Mouse (Mus musculus): ENCODE measurements at regions not wholly inside any gene's neighbourhood (a gene's known extent, or its start where the extent isn't known, plus 50 kb on each side); places are given as distances from the start of the nearest gene placed in this dataset.
A peak's percentile ranks its signal among the peaks of the same experiment; 100 is the strongest.

DNA sequence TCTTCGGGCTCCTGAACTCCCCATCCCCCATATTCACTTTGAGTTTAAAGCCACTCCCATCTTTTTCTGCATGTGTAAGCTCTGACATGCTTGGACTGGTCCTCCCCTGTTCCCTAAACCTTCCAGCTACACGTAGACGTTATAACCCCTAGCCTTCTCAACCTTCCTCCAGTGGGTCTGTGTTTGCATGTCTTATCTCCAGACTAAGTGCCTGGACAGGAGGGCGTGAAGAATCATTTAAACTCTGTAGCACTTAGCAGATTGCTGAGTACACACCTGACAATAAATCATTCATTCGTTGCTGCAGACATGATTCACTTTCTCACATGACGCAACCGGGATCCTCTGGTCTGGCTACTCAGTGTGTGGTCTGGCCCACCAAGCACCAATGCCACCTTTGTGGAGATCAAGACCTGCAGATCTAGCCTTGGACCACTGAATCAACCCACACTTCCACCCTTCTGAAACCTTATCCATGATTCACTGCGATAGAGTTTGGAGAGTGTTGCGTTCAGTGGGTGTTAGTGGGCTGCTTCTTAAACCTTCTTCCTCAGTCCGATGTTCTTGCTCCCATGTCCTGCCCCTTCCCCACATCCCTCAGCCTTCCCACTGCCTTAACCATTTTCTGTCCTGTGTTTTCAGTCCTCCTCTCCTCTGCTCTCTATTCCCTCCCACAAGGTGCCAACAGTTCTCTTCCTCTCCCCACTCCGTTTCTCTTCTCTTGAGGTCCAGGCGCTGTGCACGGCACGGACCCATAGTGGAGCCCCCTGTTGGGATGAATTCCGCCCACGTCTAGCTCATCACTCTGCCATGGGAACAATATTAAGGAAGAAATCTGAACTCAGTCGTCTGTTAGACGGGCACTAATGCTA is 541.3 kb upstream of the Gm19410 start:
- no peak for ATAC-seq (replicated peaks; ENCODE audit: low FRiP score, low TSS enrichment, poor library complexity, severe bottlenecking)

DNA sequence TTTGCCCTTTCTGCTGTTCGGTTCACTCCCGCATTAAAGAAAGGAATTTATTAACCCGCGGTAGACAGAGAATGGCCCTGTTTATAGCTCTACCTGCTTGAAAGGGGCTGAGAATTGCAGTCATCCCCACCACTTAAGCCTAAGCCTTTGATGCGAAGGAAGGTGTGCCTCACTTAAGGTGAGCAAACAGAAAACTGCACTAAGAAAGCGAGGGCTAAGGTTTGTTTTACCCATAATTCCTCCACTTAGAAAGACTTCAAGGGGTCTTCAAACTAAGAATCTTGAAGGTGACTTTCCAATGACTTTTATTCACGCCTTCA is 540.7 kb upstream of the Gm19410 start:
- ATAC-seq (replicated peaks; ENCODE audit: low FRiP score, low TSS enrichment, poor library complexity, severe bottlenecking), result no peak

DNA sequence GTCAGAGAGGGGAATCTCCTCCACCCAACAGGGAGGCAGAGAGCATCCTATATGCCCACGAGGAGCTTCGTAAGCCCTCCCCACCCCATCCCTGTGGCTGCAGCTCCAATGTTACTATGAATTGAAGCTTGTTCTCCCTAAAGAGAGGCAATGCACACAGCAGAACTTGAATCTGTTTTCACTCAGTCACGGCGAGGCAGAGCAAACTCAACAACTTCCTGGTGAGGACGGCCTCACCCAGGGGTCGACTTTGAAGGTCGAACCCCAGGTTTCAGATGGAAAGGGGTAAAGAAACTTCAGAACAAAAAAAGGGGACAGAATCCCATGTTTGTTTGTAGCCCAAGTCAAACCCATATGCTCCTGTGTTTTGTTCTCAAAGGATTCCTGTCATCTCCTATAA is 538.5 kb upstream of the Gm19410 start:
- no peak for ATAC-seq (replicated peaks; ENCODE audit: low FRiP score, low TSS enrichment, poor library complexity, severe bottlenecking)

DNA sequence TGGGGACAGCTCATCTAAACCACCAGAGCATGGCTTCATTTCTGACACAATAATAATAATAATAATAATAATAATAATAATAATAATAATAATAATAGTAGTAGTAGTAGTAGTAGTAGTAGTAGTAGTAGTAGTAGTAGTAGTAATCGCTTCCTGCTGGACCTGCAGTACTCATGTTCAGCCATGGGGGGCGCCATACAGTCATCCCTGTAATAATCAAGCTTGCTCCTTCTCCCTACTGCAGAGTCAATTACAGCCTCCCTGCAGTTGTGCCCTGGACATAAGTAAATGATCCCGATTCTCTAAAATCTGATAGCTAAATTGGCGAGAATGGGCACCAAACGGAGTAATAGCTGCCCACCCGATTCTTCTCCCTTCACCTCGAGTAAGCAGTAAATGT is 537.1 kb upstream of the Gm19410 start:
- 0 out of 2 replicates have a peak, but pooled peaks have one; percentile 50 for ATAC-seq (replicated peaks; ENCODE audit: low FRiP score, low TSS enrichment, poor library complexity, severe bottlenecking)

DNA sequence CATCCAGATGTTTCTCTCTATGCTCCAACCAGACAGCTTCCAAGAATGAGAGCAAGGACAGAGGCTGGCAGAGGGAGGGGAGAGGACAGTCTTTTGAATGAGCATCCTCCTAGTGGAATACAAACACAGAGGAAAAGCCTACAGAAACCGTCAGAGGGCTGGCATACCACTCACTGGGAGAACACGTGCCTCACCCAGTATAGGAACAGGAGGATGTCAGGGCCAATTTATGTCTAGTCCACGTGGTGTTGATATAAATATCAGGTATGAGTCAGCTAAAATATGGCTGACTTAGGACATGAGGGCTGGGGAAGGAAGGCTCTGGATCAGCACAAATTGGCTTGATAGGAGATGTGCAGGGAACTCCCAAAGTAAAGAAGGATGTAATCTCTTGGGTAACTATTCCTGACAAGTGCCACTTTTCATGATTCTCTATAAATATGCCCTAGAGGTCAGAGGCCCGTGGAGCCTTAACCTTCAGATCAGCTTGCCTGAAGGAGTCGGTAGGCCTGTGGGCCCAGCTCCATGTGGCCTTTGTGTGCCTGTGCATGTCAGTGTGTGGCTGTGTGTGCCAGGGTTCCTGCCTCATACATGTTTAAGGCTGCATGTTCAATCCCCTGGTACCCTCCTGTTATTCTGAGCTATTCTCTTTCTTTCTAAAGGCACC is 531.9 kb upstream of the Gm19410 start:
- ATAC-seq (replicated peaks; ENCODE audit: low FRiP score, low TSS enrichment, poor library complexity, severe bottlenecking), result peak; percentile 41; the same call in 1 of the 2 replicates

DNA sequence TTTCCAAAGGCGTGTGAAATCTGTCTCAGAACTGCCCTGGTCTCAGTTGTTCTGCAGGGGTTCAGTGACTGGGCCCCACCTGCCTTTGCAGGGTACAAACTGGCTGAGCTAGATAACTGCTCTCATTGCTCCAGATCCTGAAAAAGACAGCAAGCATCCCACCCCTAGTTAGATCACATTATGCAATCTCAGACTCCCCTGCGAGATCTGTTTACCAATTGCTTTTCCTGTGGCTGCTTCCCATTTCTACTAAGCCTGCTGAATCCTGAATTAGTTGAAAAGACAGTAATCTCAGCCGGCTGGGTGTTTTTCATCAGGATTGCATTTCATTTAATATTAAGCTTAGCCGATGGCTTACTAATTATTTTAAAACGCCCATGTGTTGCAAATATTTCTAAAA is 531.2 kb upstream of the Gm19410 start:
- ATAC-seq (replicated peaks; ENCODE audit: low FRiP score, low TSS enrichment, poor library complexity, severe bottlenecking), result no peak

DNA sequence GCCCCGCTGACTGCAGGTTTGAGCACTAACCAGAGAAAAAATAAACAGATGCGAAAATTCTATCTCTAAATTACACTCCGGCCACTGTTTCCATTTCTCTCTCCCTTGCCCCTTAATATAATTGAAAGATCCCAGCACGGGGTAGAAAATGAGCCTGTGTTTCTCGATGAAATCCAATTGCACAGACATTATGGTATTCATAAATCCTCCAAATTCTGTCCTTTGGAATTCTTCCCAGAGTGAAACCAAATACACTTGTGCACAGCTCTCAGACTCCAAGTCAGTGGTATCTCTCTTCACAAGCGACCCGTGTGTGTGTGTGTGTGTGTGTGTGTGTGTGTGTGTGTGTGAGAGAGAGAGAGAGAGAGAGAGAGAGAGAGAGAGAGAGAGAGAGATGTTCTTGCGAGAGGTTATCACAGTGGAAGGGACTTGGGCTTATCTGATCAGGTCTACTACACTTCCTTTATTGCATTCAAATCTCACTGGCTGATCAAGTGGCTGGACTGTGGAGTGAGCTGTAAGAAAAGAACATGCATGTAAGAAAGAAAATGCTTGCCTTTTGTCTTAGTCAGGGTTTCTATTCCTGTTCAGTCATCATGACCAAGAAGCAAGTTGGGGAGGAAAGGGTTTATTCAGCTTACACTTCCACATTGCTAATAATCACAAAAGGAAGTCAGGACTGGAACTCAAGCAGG is 529.6 kb upstream of the Gm19410 start:
- no peak for ATAC-seq (replicated peaks; ENCODE audit: low FRiP score, low TSS enrichment, poor library complexity, severe bottlenecking)

DNA sequence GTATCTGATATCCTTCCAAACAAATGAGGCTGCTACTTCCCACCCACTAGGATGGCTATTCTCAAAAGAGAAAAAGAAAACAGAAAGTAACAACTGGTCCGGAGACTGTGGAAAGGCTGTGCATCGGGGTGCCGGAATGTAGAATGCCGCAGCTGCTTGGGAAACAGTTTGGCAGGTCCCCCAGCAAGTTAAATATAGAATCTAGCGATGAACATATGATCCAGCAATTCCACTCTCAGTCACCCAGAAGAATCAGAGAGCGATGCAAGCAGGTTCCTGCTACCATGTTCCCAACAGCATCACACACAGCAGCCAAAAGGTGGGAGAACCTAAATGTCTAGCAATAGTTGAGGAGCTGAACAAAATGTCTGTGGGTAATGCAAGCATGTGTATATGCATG is 528.3 kb upstream of the Gm19410 start:
- no peak for ATAC-seq (replicated peaks; ENCODE audit: low FRiP score, low TSS enrichment, poor library complexity, severe bottlenecking)

DNA sequence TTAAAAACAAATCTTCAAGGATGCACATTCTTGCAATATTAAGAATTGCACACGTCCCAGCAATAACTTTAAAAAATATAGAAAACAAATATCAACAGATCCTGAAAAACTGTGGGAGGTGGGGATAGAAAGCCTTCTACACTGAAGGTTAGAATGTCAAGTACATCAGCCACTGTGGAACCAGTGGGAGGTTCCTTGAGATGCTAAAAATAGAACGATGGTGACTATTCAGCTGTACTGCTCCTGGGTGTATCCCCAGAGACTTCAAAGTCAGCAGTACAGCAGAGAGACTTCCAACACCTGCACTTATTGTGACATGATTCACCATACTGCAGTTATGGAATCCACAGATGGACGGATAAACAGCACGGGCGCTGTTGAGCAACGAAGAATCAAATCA is 524.7 kb upstream of the Gm19410 start:
- no peak for ATAC-seq (replicated peaks; ENCODE audit: low FRiP score, low TSS enrichment, poor library complexity, severe bottlenecking)

DNA sequence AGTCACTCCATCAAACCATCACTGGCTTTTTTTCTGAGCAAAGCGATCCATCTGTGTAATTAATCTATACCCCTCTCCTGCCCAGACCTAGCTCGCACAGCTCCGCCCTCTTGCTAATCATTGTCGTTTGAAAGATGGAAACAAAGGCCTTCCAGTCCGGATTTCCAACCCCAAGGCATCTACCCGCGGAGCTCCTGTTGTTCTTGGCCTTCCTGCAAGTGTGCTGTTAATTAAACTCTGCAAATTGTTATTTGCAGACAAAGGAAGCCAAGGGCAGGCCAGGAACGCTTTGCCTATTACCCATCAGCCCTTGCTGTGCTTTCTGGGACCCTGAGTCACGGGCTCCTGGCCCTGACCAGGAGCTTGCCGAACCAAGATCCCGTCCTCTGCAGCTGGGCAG is 522.0 kb upstream of the Gm19410 start:
- ATAC-seq (replicated peaks; ENCODE audit: low FRiP score, low TSS enrichment, poor library complexity, severe bottlenecking), result no peak

DNA sequence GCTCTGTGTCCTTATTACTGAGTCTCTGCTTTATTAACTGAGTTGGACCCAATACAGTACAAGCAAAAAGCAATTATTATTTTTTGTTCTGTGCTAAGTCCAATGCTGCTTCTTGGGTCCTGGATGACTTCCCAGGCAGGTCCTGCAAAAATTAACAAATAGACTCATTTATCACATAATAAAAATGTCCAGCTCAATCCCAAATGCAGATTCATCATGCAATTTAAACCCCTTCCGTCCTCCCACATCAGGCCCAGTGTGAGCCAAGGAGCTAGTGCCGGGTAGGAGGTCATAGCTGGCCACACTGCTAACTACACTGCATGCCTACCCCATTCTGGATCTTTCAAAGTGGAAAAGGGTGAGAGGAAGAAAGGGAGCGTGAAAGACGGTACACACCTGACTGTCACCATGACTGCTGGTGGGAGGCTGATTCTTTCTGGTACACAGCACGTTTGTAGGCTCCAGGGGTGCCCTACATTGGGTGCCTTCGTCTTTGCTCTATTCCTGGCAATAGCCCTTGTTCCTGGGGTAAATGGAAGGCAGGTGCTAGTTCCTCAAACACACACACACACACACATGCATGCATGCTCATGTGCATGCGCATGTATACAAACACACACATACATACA is 515.7 kb upstream of the Gm19410 start:
- no peak for ATAC-seq (replicated peaks; ENCODE audit: low FRiP score, low TSS enrichment, poor library complexity, severe bottlenecking)

DNA sequence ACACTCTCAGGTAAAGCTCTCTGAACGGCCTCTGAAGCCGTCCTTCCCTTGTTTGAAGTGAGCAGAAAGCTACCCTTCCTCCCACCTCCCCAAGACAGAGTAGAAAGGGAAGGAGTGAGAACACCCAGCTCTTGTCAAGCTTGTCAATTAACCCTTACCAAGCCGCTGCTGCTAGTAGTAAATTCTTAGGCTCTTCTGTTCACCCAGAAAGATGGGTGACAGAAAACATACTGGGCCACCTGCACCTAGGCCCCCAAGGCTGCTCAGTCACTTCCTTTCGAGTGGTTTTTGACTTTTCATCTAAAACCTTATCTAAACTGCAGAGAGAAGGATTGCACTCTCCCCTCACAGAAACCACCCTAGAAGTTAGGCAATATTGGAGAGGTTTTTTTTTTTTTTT is 514.9 kb upstream of the Gm19410 start:
- peak; percentile 70 for ATAC-seq (replicated peaks; ENCODE audit: low FRiP score, low TSS enrichment, poor library complexity, severe bottlenecking)

DNA sequence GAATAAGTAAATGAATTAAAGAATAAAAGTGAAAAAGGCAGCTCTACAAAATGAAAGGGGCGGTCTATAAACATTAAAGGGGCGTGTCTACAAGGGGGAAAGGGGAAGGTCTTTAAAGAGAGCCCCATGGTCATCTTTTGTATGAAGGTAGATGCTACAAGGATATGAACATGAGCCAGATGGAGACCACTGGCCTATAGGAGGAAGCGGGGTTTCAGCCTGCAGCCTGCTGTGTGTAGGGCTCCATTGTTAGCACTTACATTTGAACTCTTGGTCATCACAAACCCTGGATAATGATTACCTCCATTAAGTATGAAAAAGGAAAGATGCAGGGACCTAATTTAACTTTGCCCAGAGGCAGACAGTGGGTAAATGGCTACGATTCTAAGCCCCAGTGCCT is 511.6 kb upstream of the Gm19410 start:
- no peak for ATAC-seq (replicated peaks; ENCODE audit: low FRiP score, low TSS enrichment, poor library complexity, severe bottlenecking)

DNA sequence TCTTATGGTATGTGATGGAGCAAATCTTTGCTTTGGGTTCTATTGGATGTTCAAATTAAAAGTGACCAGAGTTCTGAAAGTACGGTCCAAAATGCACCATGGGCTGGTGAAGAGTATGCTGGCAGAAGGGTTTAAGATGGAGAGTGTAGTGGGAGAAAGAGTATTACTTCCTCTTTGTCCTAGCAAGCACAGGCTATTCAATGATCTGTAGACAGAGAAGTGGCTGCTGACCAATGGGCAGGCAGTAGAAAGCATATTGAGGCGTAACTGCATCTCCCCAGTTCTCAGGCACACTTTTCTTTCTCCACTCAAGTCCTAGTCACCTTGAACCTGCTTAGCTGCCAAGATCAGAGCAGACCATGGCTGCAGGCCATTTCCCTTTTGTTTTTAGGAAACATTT is 510.3 kb upstream of the Gm19410 start:
- no peak for ATAC-seq (replicated peaks; ENCODE audit: low FRiP score, low TSS enrichment, poor library complexity, severe bottlenecking)

DNA sequence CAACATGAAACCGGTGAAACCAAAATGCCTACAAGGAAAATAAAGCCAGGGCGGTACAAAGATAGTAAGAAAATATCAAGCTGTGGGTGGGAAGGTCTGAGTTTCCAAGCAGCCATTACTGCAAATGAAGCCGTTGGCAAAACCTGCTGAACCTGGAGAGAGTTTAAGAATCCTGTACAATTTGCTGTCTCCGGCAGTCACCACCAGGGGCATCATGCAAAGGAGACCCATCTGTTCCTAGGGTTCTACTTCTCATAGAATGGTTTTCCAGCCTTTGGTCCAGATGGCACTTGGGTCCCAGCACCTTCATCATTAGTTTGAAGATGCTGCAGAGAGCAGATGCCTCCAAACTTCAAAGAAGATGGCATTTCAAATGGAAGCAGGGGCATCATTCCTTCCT is 508.6 kb upstream of the Gm19410 start:
- ATAC-seq (replicated peaks; ENCODE audit: low FRiP score, low TSS enrichment, poor library complexity, severe bottlenecking), result peak; percentile 52; the same call in 1 of the 2 replicates

DNA sequence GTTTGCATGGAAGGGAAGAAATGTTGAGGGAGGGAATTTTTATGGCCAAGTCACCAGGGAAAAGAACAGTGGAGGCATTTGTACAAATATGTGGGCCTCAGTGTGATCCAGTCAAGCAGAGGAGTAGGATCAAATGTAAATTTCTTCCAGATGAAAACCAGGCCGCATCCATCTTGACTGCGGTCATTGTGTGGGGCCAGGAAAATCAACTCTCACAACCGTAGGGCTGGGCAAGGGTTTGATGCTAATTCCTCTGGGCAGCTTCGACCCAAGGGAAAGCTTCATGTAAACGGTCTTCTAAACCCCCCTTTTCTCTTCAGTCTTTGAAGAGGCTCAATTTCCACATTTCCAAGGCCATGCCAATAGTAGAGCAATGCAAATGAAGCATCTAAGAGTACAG is 497.4 kb upstream of the Gm19410 start:
- ATAC-seq (replicated peaks; ENCODE audit: low FRiP score, low TSS enrichment, poor library complexity, severe bottlenecking), result no peak

DNA sequence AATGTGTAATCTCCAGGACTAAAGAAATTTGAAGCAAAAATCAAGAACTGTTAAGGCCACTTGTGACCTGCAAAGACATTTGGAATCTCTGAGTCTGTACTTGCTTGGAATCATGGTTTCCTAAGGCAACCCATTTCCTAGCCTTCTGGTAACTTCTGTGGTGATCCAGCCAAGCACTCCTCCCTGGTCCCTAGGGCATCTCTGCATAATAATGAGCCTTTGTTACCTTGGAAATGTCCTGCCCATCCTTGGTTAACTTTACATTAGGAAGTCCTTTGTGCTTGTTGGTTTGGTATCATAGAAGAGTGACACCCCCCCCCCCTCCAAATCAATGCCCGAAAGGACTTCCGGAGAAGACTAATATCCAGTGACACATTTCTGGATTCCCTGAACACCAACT is 496.6 kb upstream of the Gm19410 start:
- no peak for ATAC-seq (replicated peaks; ENCODE audit: low FRiP score, low TSS enrichment, poor library complexity, severe bottlenecking)

DNA sequence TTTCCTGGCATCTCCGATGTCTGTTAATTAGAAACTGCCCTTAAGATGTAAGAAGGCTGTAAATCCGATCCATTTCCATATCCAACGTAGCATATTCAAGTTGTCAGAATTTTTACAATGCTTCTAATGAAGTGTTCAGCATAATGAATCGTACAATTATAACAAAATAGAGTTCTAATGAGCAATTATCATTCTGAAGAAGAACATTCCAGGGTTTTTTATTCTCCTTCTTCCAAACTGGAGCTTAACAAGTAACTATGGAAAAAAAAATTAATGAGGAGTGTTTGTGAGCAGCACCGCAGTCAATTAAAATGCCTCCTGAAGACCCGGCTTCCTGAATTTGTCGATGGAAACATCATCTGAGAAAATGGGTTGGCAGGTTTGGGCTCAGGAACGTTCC is 489.6 kb upstream of the Gm19410 start:
- ATAC-seq (replicated peaks; ENCODE audit: low FRiP score, low TSS enrichment, poor library complexity, severe bottlenecking), result no peak

DNA sequence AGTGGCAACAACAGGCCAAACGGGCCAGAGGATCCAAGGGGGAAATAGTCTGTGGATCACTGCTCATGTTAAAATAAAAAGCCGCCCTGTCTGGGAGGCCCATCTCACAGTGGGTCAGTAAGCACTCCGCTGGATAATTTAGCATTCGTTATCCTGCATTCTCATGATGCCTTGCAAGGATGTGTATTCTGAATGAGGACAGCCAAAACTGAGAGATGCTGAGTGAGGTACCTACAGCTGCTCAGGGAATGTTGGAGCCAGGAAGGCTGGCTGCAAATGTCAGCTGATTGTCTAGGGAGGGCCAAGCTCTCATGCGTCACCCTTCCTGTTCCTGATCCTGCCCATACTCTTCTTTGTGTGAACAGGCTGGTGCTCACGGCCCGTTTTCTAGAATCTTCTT is 489.1 kb upstream of the Gm19410 start:
- no peak for ATAC-seq (replicated peaks; ENCODE audit: low FRiP score, low TSS enrichment, poor library complexity, severe bottlenecking)

DNA sequence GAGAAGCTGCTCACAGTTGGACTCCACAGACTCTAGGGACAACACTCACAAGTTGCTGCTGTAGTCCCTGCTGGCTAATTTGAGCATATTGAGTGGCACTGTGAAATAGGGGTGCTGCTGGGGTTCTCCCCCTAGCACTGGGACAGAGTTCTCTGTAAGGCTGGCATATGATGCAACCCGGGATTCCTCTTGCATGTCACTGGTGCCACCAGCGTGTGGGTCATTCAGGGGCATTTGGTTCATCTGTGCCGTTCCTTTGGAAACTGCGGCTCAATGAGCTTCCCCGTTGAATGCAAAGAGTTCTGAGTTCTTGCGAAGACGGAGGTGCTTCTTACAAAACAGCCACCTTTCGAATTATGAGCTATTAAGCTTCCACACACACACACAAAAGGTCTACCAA is 486.6 kb upstream of the Gm19410 start:
- no peak for ATAC-seq (replicated peaks; ENCODE audit: low FRiP score, low TSS enrichment, poor library complexity, severe bottlenecking)

Measured in megakaryocyte-erythroid progenitor cell, adult 5-6 weeks (primary cell).